Mouse (Mus musculus) forebrain, embryonic 15.5 days (tissue): Measurements from ENCODE around the gene Rhoq. TPM values are rescaled to one million over a fixed set of nuclear protein-coding genes. Genes with fewer than 3 reads are reported as not detected.
A peak's percentile ranks its signal among the peaks of the same experiment; 100 is the strongest.

Source experiments
- ATAC-seq: fragments of 200-750 bp; cut with Nextera tagmentation; replicated peaks from 2 replicates; pipeline ENCODE4 v1.8.0; 2017; ENCODE audit warnings: mild to moderate bottlenecking, moderate TSS enrichment, moderate library complexity
- H3K27ac ChIP-seq: fragments of 300-500 bp; sonication (generic); replicated peaks from 2 replicates; pipeline ENCODE4 v1.5.1; 2015; ENCODE audit warnings: mild to moderate bottlenecking, inconsistent platforms
- H3K27me3 ChIP-seq: fragments of 300-500 bp; sonication (generic); 2 replicates; pipeline ENCODE4 v1.6.1; 2015; ENCODE audit warnings: inconsistent platforms
- H3K36me3 ChIP-seq: fragments of 300-500 bp; sonication (generic); 2 replicates; pipeline ENCODE4 v1.6.1; 2015; ENCODE audit warnings: mild to moderate bottlenecking, inconsistent platforms
- H3K4me1 ChIP-seq: fragments of 300-500 bp; sonication (generic); 2 replicates; pipeline ENCODE4 v1.6.1; 2015; ENCODE audit warnings: inconsistent platforms
- H3K4me2 ChIP-seq: fragments of 300-500 bp; sonication (generic); replicated peaks from 2 replicates; pipeline ENCODE4 v1.6.1; 2015; ENCODE audit warnings: mild to moderate bottlenecking, inconsistent platforms
- H3K4me3 ChIP-seq: fragments of 300-500 bp; sonication (generic); 2 replicates; pipeline ENCODE4 v1.5.1; 2015; ENCODE audit warnings: mild to moderate bottlenecking, inconsistent platforms
- H3K9ac ChIP-seq: fragments of 300-500 bp; sonication (generic); replicated peaks from 2 replicates; pipeline ENCODE4 v1.6.1; 2015; ENCODE audit warnings: mild to moderate bottlenecking, inconsistent platforms
- H3K9me3 ChIP-seq: fragments of 300-500 bp; sonication (generic); 2 replicates; pipeline ENCODE4 v1.6.1; 2016; ENCODE audit warnings: inconsistent platforms
- WGBS: fragments of 180-500 bp; shearing (Covaris S2); methylation state at CpG from one replicate; pipeline ENCODE4 v1.1.7; 2015; ENCODE audit warnings: mixed read lengths; 5-methylcytosine and 5-hydroxymethylcytosine counted together
- polyA plus RNA-seq: library from polyadenylated mRNA; unstranded; fragments of >200 nt; fragmentation: Nextera tagmentation; extraction: Ambion mirVana; gene quantifications from 2 replicates; pipeline ENCODE4 v1.2.1, GENCODE M21; 2015

The Rhoq gene
- polyA plus RNA-seq, 1 experiment from 2014 or later, result 5.3 TPM

GRCm38 (mm10) chr17:86978496-86978895 lies 15.6 kb downstream of the Rhoq start:
- WGBS, result 93% methylated on average over 6 of the region's 6 CpGs
- Histone ChIP-seq H3K4me3 (no peak overlapping the region), H3K27me3 (no peaks in the 10 kb centered on the region), H3K27ac (no peak overlapping the region), H3K36me3 (no peaks in the 10 kb centered on the region), H3K4me2 (no peak overlapping the region), H3K9me3 (no peaks in the 10 kb centered on the region), H3K4me1 (no peaks in the 10 kb centered on the region), H3K9ac (no peak overlapping the region)
- ATAC-seq, result no peak

- H3K9me3 ChIP-seq, result no peaks in the 10 kb centered on the region
- no peaks in the 10 kb centered on the region for H3K36me3 ChIP-seq
- H3K27me3 ChIP-seq, result no peaks in the 10 kb centered on the region
- H3K4me2 ChIP-seq, result no peak overlapping the region
- no peak overlapping the region for H3K4me3 ChIP-seq
- H3K4me1 ChIP-seq, result peaks cover 4% of the 10 kb centered on the region
- ATAC-seq, result no peak
- H3K27ac ChIP-seq, result no peak overlapping the region
- no peak overlapping the region for H3K9ac ChIP-seq
- 100% methylated on average over 1 of the region's 1 CpGs for WGBS
Measured at GRCm38 (mm10) chr17:86981205-86981604, 18.3 kb downstream of the Rhoq start.

- Histone ChIP-seq H3K27me3 (no peaks in the 10 kb centered on the region), H3K9me3 (no peaks in the 10 kb centered on the region), H3K4me1 (peaks cover 9% of the 10 kb centered on the region), H3K9ac (no peak overlapping the region), H3K36me3 (no peaks in the 10 kb centered on the region), H3K27ac (no peak overlapping the region), H3K4me2 (no peak overlapping the region), H3K4me3 (no peak overlapping the region)
- ATAC-seq, result no peak
- 100% methylated on average over 2 of the region's 2 CpGs for WGBS
Measured at GRCm38 (mm10) chr17:86981701-86982100, 18.8 kb downstream of the Rhoq start.

- 81% methylated on average over 9 of the region's 9 CpGs for WGBS
- peaks cover 15% of the 10 kb centered on the region for H3K4me1 ChIP-seq
- H3K36me3 ChIP-seq, result no peaks in the 10 kb centered on the region
- no peaks in the 10 kb centered on the region for H3K27me3 ChIP-seq
- no peak overlapping the region for H3K9ac ChIP-seq
- no peak overlapping the region for H3K4me2 ChIP-seq
- ATAC-seq, result no peak
- no peaks in the 10 kb centered on the region for H3K9me3 ChIP-seq
- no peak overlapping the region for H3K4me3 ChIP-seq
- no peak overlapping the region for H3K27ac ChIP-seq
Measured at GRCm38 (mm10) chr17:86982497-86982896, 19.6 kb downstream of the Rhoq start.

- peak; percentile 21; the same call in 1 of the 2 replicates for ATAC-seq
- peaks cover 15% of the 10 kb centered on the region for H3K4me1 ChIP-seq
- H3K4me2 ChIP-seq, result no peak overlapping the region
- peak overlapping the region; percentile 45; the same call in 1 of the 2 replicates for H3K27ac ChIP-seq
- no peak overlapping the region for H3K4me3 ChIP-seq
- 30% methylated on average over 17 of the region's 17 CpGs for WGBS
- H3K27me3 ChIP-seq, result no peaks in the 10 kb centered on the region
- no peaks in the 10 kb centered on the region for H3K36me3 ChIP-seq
- H3K9ac ChIP-seq, result peak overlapping the region; percentile 1; the same call in 1 of the 2 replicates
- H3K9me3 ChIP-seq, result no peaks in the 10 kb centered on the region
Measured at GRCm38 (mm10) chr17:86986449-86987138, 23.7 kb downstream of the Rhoq start.

- H3K9me3 ChIP-seq, result no peaks in the 10 kb centered on the region
- no peaks in the 10 kb centered on the region for H3K36me3 ChIP-seq
- peaks cover 15% of the 10 kb centered on the region for H3K4me1 ChIP-seq
- H3K4me3 ChIP-seq, result no peak overlapping the region
- no peak overlapping the region for H3K27ac ChIP-seq
- WGBS, result 76% methylated on average over 5 of the region's 5 CpGs
- no peak for ATAC-seq
- H3K4me2 ChIP-seq, result no peak overlapping the region
- H3K9ac ChIP-seq, result no peak overlapping the region
- H3K27me3 ChIP-seq, result no peaks in the 10 kb centered on the region
Measured at GRCm38 (mm10) chr17:86988161-86988560, 25.3 kb downstream of the Rhoq start.

- Histone ChIP-seq H3K27me3 (no peaks in the 10 kb centered on the region), H3K4me1 (peaks cover 15% of the 10 kb centered on the region), H3K27ac (no peak overlapping the region), H3K9me3 (no peaks in the 10 kb centered on the region), H3K36me3 (no peaks in the 10 kb centered on the region), H3K9ac (no peak overlapping the region), H3K4me2 (no peak overlapping the region), H3K4me3 (no peak overlapping the region)
- ATAC-seq, result peak; percentile 29; the same call in 1 of the 2 replicates
- 46% methylated on average over 6 of the region's 6 CpGs for WGBS
Measured at GRCm38 (mm10) chr17:86988601-86989184, 25.8 kb downstream of the Rhoq start.

- H3K9ac ChIP-seq, result no peak overlapping the region
- H3K4me2 ChIP-seq, result no peak overlapping the region
- H3K27me3 ChIP-seq, result no peaks in the 10 kb centered on the region
- H3K4me3 ChIP-seq, result no peak overlapping the region
- WGBS, result 87% methylated on average over 8 of the region's 8 CpGs
- H3K9me3 ChIP-seq, result no peaks in the 10 kb centered on the region
- peaks cover 10% of the 10 kb centered on the region for H3K4me1 ChIP-seq
- no peaks in the 10 kb centered on the region for H3K36me3 ChIP-seq
- ATAC-seq, result no peak
- H3K27ac ChIP-seq, result no peak overlapping the region
Measured at GRCm38 (mm10) chr17:86991306-86991705, 28.4 kb downstream of the Rhoq start.

GRCm38 (mm10) chr17:86997323-86997722 lies 34.4 kb downstream of the Rhoq start:
- Histone ChIP-seq H3K4me1 (no peaks in the 10 kb centered on the region), H3K27me3 (no peaks in the 10 kb centered on the region), H3K9ac (no peak overlapping the region), H3K4me3 (no peak overlapping the region), H3K27ac (no peak overlapping the region), H3K9me3 (no peaks in the 10 kb centered on the region), H3K36me3 (no peaks in the 10 kb centered on the region), H3K4me2 (no peak overlapping the region)
- WGBS, result 89% methylated on average over 6 of the region's 6 CpGs
- ATAC-seq, result no peak

- no peak overlapping the region for H3K4me2 ChIP-seq
- no peak for ATAC-seq
- 0 out of 2 replicates have a peak, but pooled peaks cover 8% of the 10 kb centered on the region for H3K4me1 ChIP-seq
- no peak overlapping the region for H3K4me3 ChIP-seq
- WGBS, result 84% methylated on average over 3 of the region's 3 CpGs
- no peak overlapping the region for H3K27ac ChIP-seq
- no peak overlapping the region for H3K9ac ChIP-seq
- no peaks in the 10 kb centered on the region for H3K27me3 ChIP-seq
- H3K9me3 ChIP-seq, result no peaks in the 10 kb centered on the region
- peaks cover 7% of the 10 kb centered on the region; the same call in 1 of the 2 replicates for H3K36me3 ChIP-seq
Measured at GRCm38 (mm10) chr17:87008950-87009349, 46.1 kb downstream of the Rhoq start.

- 61% methylated on average over 13 of the region's 13 CpGs for WGBS
- no peak overlapping the region for H3K9ac ChIP-seq
- H3K27me3 ChIP-seq, result no peaks in the 10 kb centered on the region
- H3K27ac ChIP-seq, result peak overlapping the region; percentile 77
- no peaks in the 10 kb centered on the region for H3K9me3 ChIP-seq
- H3K4me2 ChIP-seq, result no peak overlapping the region
- H3K4me3 ChIP-seq, result no peak overlapping the region
- ATAC-seq, result peak; percentile 88
- 0 out of 2 replicates have a peak, but pooled peaks cover 8% of the 10 kb centered on the region for H3K4me1 ChIP-seq
- peaks cover 7% of the 10 kb centered on the region; the same call in 1 of the 2 replicates for H3K36me3 ChIP-seq
Measured at GRCm38 (mm10) chr17:87011301-87012019, 48.6 kb downstream of the Rhoq start.

GRCm38 (mm10) chr17:87019692-87020091 lies 56.8 kb downstream of the Rhoq start:
- no peaks in the 10 kb centered on the region for H3K9me3 ChIP-seq
- H3K4me3 ChIP-seq, result no peak overlapping the region
- no peak overlapping the region for H3K9ac ChIP-seq
- H3K27me3 ChIP-seq, result no peaks in the 10 kb centered on the region
- no peak for ATAC-seq
- 91% methylated on average over 5 of the region's 5 CpGs for WGBS
- no peak overlapping the region for H3K27ac ChIP-seq
- H3K4me1 ChIP-seq, result peaks cover 7% of the 10 kb centered on the region
- H3K36me3 ChIP-seq, result no peaks in the 10 kb centered on the region
- no peak overlapping the region for H3K4me2 ChIP-seq
